8 mouse cellular contexts compared by ENCODE assay signal in the genomic region with DNA sequence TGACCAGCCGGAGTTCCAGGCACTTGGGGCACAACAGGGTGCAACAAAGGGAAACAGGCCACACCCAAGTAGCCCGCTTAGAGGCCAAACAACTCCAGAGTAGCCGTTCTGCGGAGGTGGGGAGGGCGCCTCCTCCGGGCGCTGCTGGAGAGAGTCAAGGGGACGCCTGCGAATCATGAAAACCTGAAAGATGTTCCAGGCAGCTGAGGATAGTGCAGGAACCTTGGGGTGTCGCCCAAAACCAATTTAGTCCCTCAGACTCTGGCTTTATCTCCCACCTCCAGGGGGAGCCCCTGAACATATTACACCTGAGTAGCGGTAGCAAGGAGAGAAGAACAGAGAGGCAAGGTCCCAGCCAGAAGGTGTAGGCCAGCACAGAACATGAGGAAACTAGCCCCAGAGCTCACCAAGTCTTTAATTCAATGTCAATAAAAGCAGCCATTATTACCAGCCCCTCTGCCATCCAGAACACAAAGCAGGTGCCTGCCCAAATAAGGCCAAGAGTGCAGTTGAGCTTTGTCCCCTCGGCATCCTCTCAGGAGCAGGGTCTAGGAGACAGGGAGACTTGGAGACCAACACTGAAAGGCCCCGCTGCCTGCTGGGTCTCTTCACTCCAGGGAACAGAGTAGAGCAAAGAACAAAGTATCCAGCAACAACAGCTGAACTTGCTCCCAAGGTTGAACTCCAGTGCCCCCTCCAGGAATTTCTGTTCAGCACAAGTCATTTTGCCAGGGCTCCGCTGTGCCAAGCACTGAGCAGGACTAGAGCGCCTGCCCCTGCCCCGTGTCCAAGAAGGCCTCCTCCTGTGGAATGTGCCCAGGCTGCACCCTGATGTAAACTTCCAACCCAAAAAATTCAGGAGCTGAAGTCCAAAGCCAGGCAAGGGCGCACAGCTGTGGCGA. TPM values are rescaled to one million over a fixed set of nuclear protein-coding genes. Genes with fewer than 3 reads are reported as not detected.
DNase-seq lines count a peak whose midpoint lies in the region; ATAC-seq and TF ChIP-seq lines count a peak whose summit lies in the region.

No protein-coding gene starts in this region.

- peak; percentile 5; the same call in 1 of the 2 replicates for TF ChIP-seq RAD21 in MEL (IDR thresholded peaks at IDR 0.05; ENCODE audit: low read depth, low read length)

- no peaks in the 10 kb centered on the region for H3K9me3 ChIP-seq in MEL (replicated peaks; ENCODE audit: insufficient read depth, low read length)
- H3K9me3 ChIP-seq in heart, embryonic 11.5 days (replicated peaks; ENCODE audit: control insufficient read depth, low read length): no peaks in the 10 kb centered on the region
- no peaks in the 10 kb centered on the region for H3K9me3 ChIP-seq in liver, postnatal 0 days (ENCODE audit: low read length)

- H3K79me2 ChIP-seq in MEL (ENCODE audit: control insufficient read depth, insufficient read depth, low read length, poor library complexity): no peaks in the 10 kb centered on the region

- H3K36me3 ChIP-seq in MEL (ENCODE audit: control insufficient read depth in 1 of 2, insufficient read depth in 2 of 2, low read length in 2 of 2): no peaks in the 10 kb centered on the region
- H3K36me3 ChIP-seq in heart, embryonic 11.5 days (ENCODE audit: control insufficient read depth, insufficient read depth, low read length): no peaks in the 10 kb centered on the region
- H3K36me3 ChIP-seq in liver, postnatal 0 days (replicated peaks; ENCODE audit: insufficient read depth, low read length): no peaks in the 10 kb centered on the region

- 0 out of 2 replicates have a peak overlapping the region, but pooled peaks have one; percentile 3 for H3K4me2 ChIP-seq in heart, embryonic 11.5 days
- no peak overlapping the region for H3K4me2 ChIP-seq in liver, postnatal 0 days (ENCODE audit: low read depth, low read length)

- peak; percentile 19; the same call in 1 of the 2 replicates for ATAC-seq in heart, embryonic 11.5 days (replicated peaks; ENCODE audit: insufficient number of reproducible peaks, low FRiP score, low TSS enrichment)
- no peak for ATAC-seq in liver, postnatal 0 days
- 0 out of 2 replicates have a peak, but pooled peaks have one; percentile 11 for ATAC-seq in neutrophil, adult 5-6 weeks (ENCODE audit: extremely low read depth, insufficient number of reproducible peaks, low FRiP score, poor library complexity, severe bottlenecking)

- no peaks in the 10 kb centered on the region for H3K4me1 ChIP-seq in MEL (ENCODE audit: control insufficient read depth in 1 of 2, insufficient read depth in 2 of 2, low read length in 2 of 2)
- H3K4me1 ChIP-seq in cortical plate, adult 2 months (ENCODE audit: control insufficient read depth, insufficient read depth, low read length): 0 out of 2 replicates have a peak, but pooled peaks cover 2% of the 10 kb centered on the region
- 0 out of 2 replicates have a peak, but pooled peaks cover 3% of the 10 kb centered on the region for H3K4me1 ChIP-seq in heart, embryonic 11.5 days (ENCODE audit: control insufficient read depth, insufficient read depth, low read length)
- peaks cover 7% of the 10 kb centered on the region for H3K4me1 ChIP-seq in liver, postnatal 0 days (ENCODE audit: insufficient read depth)

- no peak overlapping the region for H3K27ac ChIP-seq in MEL (ENCODE audit: control insufficient read depth, low read depth, low read length)
- no peak overlapping the region for H3K27ac ChIP-seq in cortical plate, adult 2 months (ENCODE audit: insufficient read depth, low read length)
- no peak overlapping the region for H3K27ac ChIP-seq in heart, embryonic 11.5 days (ENCODE audit: low read depth, low read length)
- H3K27ac ChIP-seq in liver, postnatal 0 days (ENCODE audit: low read depth): no peak overlapping the region

- DNase-seq in 3T3-L1 (ENCODE audit: low read depth, low spot score): peak; percentile 82
- no peak for DNase-seq in MEL (ENCODE audit: low read depth, low spot score)
- DNase-seq in kidney, adult 9 months: peak; percentile 86
- DNase-seq in liver, postnatal 0 days: peak; percentile 54
- DNase-seq in thymus, postnatal 4 days: peak; percentile 81

- TF ChIP-seq POLR2A in MEL (IDR thresholded peaks at IDR 0.05; ENCODE audit: control insufficient read depth in 1 of 2, insufficient read depth in 1 of 2, low read depth in 1 of 2, low read length in 2 of 2, poor library complexity in 1 of 2): no peak
- no peak for TF ChIP-seq POLR2A in cortical plate, adult 2 months (IDR thresholded peaks at IDR 0.05; ENCODE audit: extremely low read depth, insufficient read depth, low read length)

- TF ChIP-seq CTCF in MEL (IDR thresholded peaks at IDR 0.05 in 2 of 3, conservative IDR thresholded peaks at IDR 0.05 in 1 of 3; ENCODE audit: control insufficient read depth in 1 of 3, insufficient read depth in 1 of 3, low read depth in 2 of 3, low read length in 3 of 3, poor library complexity in 1 of 3, severe bottlenecking in 1 of 3): no peak; a peak in 1 of 6 replicates
- peak; percentile 50 for TF ChIP-seq CTCF in cortical plate, adult 2 months (IDR thresholded peaks at IDR 0.05; ENCODE audit: extremely low read depth, insufficient read depth, low read length)
- TF ChIP-seq CTCF in liver, postnatal 0 days (IDR thresholded peaks at IDR 0.05; ENCODE audit: low read depth): peak; percentile 59

- no peaks in the 10 kb centered on the region for H3K27me3 ChIP-seq in MEL (ENCODE audit: control insufficient read depth in 1 of 2, insufficient read depth in 2 of 2, low read length in 2 of 2)
- H3K27me3 ChIP-seq in heart, embryonic 11.5 days (ENCODE audit: control insufficient read depth, insufficient read depth, low read length): peaks cover 12% of the 10 kb centered on the region
- H3K27me3 ChIP-seq in liver, postnatal 0 days (ENCODE audit: insufficient read depth, low read length): peaks cover 14% of the 10 kb centered on the region

- no peak overlapping the region for H3K4me3 ChIP-seq in MEL (ENCODE audit: control insufficient read depth in 1 of 2, insufficient read depth in 1 of 2, low read depth in 2 of 2, low read length in 2 of 2)
- H3K4me3 ChIP-seq in cortical plate, adult 2 months (ENCODE audit: insufficient read depth, low read length): no peak overlapping the region; the same call in 1 of the 2 replicates
- no peak overlapping the region for H3K4me3 ChIP-seq in heart, embryonic 11.5 days (ENCODE audit: low read depth, low read length)
- H3K4me3 ChIP-seq in liver, postnatal 0 days (ENCODE audit: low read depth, low read length): no peak overlapping the region

- no peak for TF ChIP-seq EP300 in MEL (IDR thresholded peaks at IDR 0.05; ENCODE audit: low read depth in 1 of 2, low read length in 2 of 2)
- no peak for TF ChIP-seq EP300 in liver, postnatal 0 days (IDR thresholded peaks at IDR 0.05; ENCODE audit: low read depth)

- H3K9ac ChIP-seq in MEL (ENCODE audit: control insufficient read depth, low read depth, low read length, poor library complexity, severe bottlenecking): no peak overlapping the region
- H3K9ac ChIP-seq in heart, embryonic 11.5 days (ENCODE audit: low read depth, low read length): no peak overlapping the region
- no peak overlapping the region for H3K9ac ChIP-seq in liver, postnatal 0 days (replicated peaks)

- 11% methylated on average over 18 of the region's 18 CpGs for WGBS in heart, embryonic 11.5 days (ENCODE audit: insufficient replicate concordance)
- 12% methylated on average over 18 of the region's 18 CpGs for WGBS in liver, postnatal 0 days (ENCODE audit: insufficient replicate concordance)

TF ChIP-seq in MEL, 35 proteins besides CTCF, POLR2A, EP300 and RAD21:
- TF ChIP-seq ETS1 (IDR thresholded peaks at IDR 0.05; ENCODE audit: low read depth, low read length) (no peak), MAX (IDR thresholded peaks at IDR 0.05; ENCODE audit: low read length) (no peak), NRF1 (IDR thresholded peaks at IDR 0.05; ENCODE audit: insufficient read depth, low read depth, low read length, poor library complexity, severe bottlenecking) (no peak), HCFC1 (IDR thresholded peaks at IDR 0.05; ENCODE audit: low read depth, low read length) (no peak), ZC3H11A (IDR thresholded peaks at IDR 0.05; ENCODE audit: low read depth, low read length) (no peak), TCF12 (IDR thresholded peaks at IDR 0.05; ENCODE audit: low read depth, low read length) (no peak), MAZ (IDR thresholded peaks at IDR 0.05; ENCODE audit: low read depth, low read length) (no peak), MYC (IDR thresholded peaks at IDR 0.05; ENCODE audit: low read depth, low read length) (no peak), TBP (IDR thresholded peaks at IDR 0.05; ENCODE audit: low read depth, low read length) (no peak), POLR2AphosphoS5 (IDR thresholded peaks at IDR 0.05; ENCODE audit: borderline replicate concordance, low read depth, low read length) (no peak), POLR2AphosphoS2 (IDR thresholded peaks at IDR 0.05; ENCODE audit: low read length) (no peak), USF1 (IDR thresholded peaks at IDR 0.05; ENCODE audit: low read depth, low read length) (no peak), NELFE (IDR thresholded peaks at IDR 0.05; ENCODE audit: low read depth, low read length) (no peak), KAT2A (conservative IDR thresholded peaks at IDR 0.05; ENCODE audit: low read depth, low read length) (no peak), GABPA (IDR thresholded peaks at IDR 0.05; ENCODE audit: low read depth, low read length) (no peak), CHD1 (IDR thresholded peaks at IDR 0.05; ENCODE audit: low read depth, low read length) (no peak), SMC3 (IDR thresholded peaks at IDR 0.05; ENCODE audit: low read depth, low read length) (no peak), MAFK (IDR thresholded peaks at IDR 0.05; ENCODE audit: borderline replicate concordance, low read depth, low read length) (no peak), ZMIZ1 (IDR thresholded peaks at IDR 0.05; ENCODE audit: low read depth, low read length) (no peak), MEF2A (IDR thresholded peaks at IDR 0.05; ENCODE audit: extremely low read depth, insufficient replicate concordance, low read depth, low read length, poor library complexity, severe bottlenecking) (no peak)

RNA-seq across cellular contexts. Expression of a gene that starts 0.8 kb away (rescaled TPM):
- not detected in 2 replicates for total RNA-seq in MEL (2012; rRNA removed)
- polyA plus RNA-seq in MEL (2012; ENCODE audit: insufficient read depth in 1 of 2, insufficient read length in 2 of 2, low read depth in 1 of 2, low replicate concordance in 2 of 2, missing spikeins in 1 of 2): not detected
- polyA plus RNA-seq in cortical plate, adult 2 months (2012; rRNA removed): 21.4 and 21.8 TPM in 2 replicates
- polyA plus RNA-seq in heart, embryonic 11.5 days (2014; fragmentation: Nextera tagmentation; extraction: Ambion mirVana): 7.1 and 7.3 TPM in 2 replicates
- polyA plus RNA-seq in liver, postnatal 0 days (2015; fragmentation: Nextera tagmentation; extraction: Ambion mirVana): 0.30 and 0.33 TPM in 2 replicates
- 2.5 and 2.8 TPM in 2 replicates for total RNA-seq in neutrophil, adult 5-6 weeks (2017)

Comparison
In these comparisons a context has a peak if more than half of its experiments do, and no peak if none do; other contexts are left out.
1. CTCF ChIP-seq: peak in cortical plate, adult 2 months (single experiment) and liver, postnatal 0 days (single experiment); none in MEL (0 of 3).